Mouse (Mus musculus) thymus, postnatal 36 days (tissue): Measurements from ENCODE around the gene Vmn2r56.
"Not testable (repeated sequence)": the region's sequence is repeated elsewhere in the genome, so short reads cannot be mapped to it uniquely, and the experiment has no call there.

Source experiments
- DNase-seq, 2 experiments: peaks; one replicate each; pipeline ENCODE4 v3.0.0; 2022; ENCODE audit warnings: mixed read lengths in 2 of 2

Gene Vmn2r56

DNA sequence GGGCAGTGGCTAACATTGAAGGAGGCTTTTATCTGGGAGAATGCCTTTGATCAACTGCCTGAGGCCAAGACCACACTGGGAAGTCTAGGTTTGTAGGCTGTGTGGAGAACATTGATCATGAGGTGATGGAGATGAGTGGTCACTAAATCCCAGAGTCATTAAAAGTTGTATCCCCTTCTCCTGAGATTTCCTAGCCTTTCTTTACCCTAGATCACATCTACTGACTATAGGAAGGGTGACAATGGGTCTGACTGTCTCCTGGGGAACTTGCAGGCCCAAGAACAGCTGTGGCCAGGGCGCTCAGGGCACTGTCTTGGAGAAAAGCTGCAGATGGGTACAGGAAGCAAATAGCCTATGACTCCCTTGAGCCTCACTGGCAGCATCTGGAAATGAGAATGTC, at the start of gene Vmn2r56:
Gene Vmn2r56, minus strand, starts transcription at position 101 of the 400 bp plus-strand sequence.
- DNase-seq, result no peak

DNA sequence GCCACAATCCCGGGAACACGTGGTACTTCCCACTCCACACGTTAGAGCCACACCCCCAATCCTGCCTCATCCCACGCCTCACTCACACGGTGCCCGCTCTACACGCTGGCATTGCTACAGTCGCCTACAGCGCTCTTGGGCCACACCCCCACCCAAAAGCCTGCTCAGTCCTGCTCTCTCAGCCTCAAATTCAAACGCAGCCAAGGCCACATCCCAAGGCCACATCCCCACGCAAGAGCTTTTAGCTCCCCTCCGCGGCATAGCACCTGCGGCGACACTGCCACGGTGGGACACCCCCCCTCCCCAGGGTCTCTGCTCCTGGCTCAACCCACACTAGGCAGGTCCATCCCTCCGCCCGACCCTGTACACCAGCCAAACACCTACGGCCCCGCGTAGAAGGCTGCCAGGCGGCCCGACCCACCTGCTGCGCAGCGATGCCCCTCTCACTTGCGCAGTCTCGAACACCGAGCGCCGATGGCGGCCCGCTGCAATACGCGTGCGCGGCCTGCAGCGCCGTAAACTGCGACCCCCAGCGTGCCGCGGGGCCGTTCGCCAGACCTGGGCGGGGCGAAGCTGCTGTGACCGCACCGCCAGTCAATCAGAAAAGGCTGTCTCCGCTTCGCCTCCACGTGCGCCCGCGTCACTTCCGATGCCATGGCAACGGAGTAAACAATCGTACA, 45.5 kb upstream of the Vmn2r56 start:
- DNase-seq, result peak; percentile 75 to 86

DNA sequence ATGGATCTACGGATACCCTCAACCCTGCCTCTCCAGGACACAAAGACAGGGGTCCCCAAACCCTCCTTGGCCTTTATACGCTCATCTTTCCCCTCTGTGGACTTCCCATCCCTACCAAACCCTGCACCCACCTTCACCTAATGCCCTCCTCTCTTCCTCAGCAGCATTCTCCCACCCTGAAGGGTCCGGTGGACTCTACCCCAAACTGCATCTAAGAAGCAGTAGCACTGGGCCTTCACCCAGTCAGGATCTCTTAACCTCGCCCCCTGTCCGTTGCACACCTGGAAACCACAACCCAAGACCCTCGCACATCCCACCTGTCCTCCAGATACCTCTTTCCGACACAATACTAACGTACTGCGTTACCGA, 45.0 kb upstream of the Vmn2r56 start:
- no peak for DNase-seq

DNA sequence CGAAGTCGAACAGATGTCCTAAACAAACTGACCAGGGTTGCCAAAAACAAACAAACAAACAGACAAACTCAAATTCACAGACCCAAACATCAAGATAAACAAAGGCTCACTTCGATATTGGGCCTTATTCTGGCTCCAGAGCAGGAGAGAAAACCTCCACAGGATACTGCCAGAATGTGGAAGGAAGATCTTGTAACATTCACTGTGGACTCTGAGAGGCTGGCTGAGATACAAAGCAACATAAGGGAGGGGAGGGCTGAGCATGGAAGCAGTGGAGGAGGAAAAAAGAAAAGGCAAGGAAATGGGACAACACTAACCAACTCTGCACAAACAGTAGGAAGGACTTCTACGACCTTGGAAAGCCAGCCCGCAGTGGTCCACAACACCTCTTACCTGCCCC, 44.3 kb upstream of the Vmn2r56 start:
- no peak for DNase-seq

DNA sequence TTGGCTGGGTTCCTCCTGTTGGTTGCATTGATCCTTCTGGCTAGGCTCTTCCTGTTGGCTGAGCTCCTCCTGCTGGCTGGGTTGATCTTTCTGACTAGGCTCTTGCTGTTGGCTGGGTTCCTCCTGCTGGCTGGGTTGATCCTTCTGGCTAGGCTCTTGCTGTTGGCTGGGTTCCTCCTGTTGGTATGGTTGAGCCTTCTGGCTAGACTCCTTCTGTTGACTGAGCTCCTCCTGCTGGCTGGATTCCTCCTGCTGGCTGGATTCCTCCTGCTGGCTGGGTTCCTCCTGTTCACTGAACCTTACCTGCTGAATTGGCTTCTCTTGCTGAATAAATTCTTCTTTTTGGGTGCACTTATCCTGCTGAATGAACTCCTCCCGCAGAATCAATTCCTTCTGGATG, 39.8 kb upstream of the Vmn2r56 start:
- DNase-seq, result no peak

DNA sequence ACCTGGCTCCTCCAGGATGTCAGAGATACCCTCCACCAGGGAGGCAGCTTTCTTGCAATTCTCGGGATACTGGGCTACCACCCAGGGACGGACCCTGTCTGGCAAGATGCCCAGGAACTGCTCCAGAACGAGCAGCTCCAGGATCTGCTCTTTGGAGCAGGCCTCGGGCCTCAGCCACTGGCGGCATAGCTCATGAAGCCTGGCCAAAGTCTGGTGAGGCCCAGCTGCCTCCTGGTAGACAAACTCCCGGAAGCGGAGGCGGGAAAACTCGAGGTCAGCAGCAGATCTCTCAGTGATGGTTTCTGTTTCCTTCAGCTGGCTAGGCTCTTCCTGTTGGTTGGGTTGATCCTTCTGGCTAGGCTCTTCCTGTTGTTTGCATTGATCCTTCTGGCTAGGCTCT, 39.3 kb upstream of the Vmn2r56 start:
- DNase-seq, result no peak

DNA sequence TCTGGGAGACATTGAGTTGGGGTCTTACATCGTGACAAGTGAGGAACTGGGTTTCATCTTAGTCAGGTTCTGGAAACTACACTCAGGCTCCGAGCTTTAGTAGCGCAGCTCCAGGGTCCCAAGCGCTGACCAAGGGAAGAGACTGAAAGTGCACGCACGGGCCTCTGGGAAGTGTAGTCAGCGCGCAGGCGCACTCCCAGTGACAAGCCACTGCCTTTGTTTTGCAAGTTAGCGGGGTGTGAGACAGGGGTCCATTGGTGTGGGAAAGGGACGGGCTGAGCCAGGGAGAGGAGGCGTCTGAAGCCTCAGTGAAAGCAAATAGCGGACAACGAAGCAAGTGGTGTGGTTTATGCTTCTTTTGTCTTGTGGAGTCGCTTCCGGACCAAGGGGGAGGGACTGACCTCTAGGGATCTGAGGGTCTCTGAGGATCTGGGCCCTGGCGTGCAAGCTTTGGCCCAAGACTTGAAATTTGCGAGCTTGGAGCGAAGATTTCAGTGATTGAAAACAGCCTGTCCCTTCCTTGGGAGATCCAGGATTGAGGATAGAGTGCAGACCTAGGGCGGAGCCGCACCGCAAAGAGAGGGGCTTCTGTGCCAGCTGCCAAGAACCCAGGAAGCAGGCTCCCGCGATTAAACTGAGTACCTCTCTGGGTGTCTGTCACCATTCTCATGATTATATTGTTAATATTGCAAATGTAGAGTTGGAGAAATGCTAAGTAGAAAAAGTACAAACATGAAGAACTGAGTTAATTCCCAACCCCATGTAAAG, 14.8 kb upstream of the Vmn2r56 start:
- no peak for DNase-seq

DNA sequence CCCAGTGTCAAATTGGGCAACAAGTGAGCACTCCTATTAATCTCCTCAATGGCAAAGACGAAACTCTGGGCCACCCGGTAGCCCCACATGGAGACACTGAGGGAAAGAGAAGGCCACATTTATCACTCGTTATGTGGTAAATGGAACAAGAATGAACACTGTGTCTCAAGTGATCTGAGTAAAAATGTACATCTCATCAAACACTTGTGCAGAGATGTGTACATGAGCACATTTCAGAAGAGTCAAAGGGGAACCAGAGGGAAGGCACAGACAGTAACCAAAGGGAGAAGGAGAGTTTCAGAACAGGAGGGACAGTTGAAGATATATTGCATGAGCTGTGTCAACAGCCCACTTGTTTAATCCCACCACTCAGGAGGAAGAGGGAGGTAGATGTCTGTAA, 49.9 kb downstream of the Vmn2r56 start, which contains the start of gene Vmn2r55:
Gene Vmn2r55, minus strand, starts transcription at position 101 of the 400 bp plus-strand sequence.
- DNase-seq, result not testable (repeated sequence)

DNA sequence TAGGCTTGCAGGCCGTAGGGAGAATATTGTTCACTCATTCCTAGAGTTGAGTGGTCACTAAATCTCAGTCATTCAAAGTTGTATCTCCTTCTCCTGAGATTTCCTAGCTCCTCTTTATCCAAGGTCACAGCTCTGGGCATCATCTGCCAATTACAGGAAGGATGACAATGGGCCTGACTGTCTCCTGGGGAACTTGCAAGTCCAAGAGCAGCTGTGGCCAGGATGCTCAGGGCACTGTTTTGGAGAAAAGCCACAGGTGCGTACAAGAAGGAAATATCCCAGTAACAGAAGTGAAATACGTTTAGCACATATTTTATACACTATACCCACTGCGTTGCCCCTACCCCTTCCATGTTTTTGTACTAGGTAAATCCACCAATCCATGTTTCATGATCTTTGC, 94.6 kb downstream of the Vmn2r56 start, which contains the start of gene Vmn2r54:
Gene Vmn2r54, minus strand, starts transcription at position 101 of the 400 bp plus-strand sequence.
- DNase-seq, result not testable (repeated sequence)
